Mouse (Mus musculus) midbrain, postnatal 0 days (tissue): ENCODE data around the gene Mta3. TPM values are rescaled to one million over a fixed set of nuclear protein-coding genes. Genes with fewer than 3 reads are reported as not detected.

ENCODE experiments used
- ATAC-seq: fragments of 200-750 bp; cut with Nextera tagmentation; 2 replicates; pipeline ENCODE4 v1.8.0; 2017; ENCODE audit warnings: moderate number of reproducible peaks, mild to moderate bottlenecking, moderate TSS enrichment, moderate library complexity; ENCODE audit not compliant: low FRiP score
- DNase-seq: peaks from one replicate; pipeline ENCODE4 v3.0.0-alpha.2; 2015; ENCODE audit warnings: low spot score
- H3K27ac ChIP-seq: fragments of 300-500 bp; sonication (generic); 2 replicates; pipeline ENCODE4 v1.5.1; 2014; ENCODE audit warnings: low read depth, mild to moderate bottlenecking, low read length, mixed read lengths
- H3K27me3 ChIP-seq: fragments of 300-500 bp; sonication (generic); 2 replicates; pipeline ENCODE4 v1.6.1; 2014; ENCODE audit warnings: low read length, control low read depth, mixed read lengths; ENCODE audit not compliant: insufficient read depth
- H3K36me3 ChIP-seq: fragments of 300-500 bp; sonication (generic); 2 replicates; pipeline ENCODE4 v1.6.1; 2014; ENCODE audit warnings: low read length, control low read depth, mixed read lengths; ENCODE audit not compliant: insufficient read depth
- H3K4me1 ChIP-seq: fragments of 300-500 bp; sonication (generic); 2 replicates; pipeline ENCODE4 v1.6.1; 2014; ENCODE audit warnings: mild to moderate bottlenecking, control low read depth, antibody characterized with exemption, low read length, mixed read lengths; ENCODE audit not compliant: insufficient read depth
- H3K4me2 ChIP-seq: fragments of 300-500 bp; sonication (generic); 2 replicates; pipeline ENCODE4 v1.6.1; 2014; ENCODE audit warnings: low read depth, mild to moderate bottlenecking, low read length, mixed read lengths; ENCODE audit not compliant: poor library complexity, severe bottlenecking
- H3K4me3 ChIP-seq: fragments of 300-500 bp; sonication (generic); 2 replicates; pipeline ENCODE4 v1.5.1; 2014; ENCODE audit warnings: low read depth, mild to moderate bottlenecking, low read length, moderate library complexity
- H3K9ac ChIP-seq: fragments of 300-500 bp; sonication (generic); replicated peaks from 2 replicates; pipeline ENCODE4 v1.6.1; 2014; ENCODE audit warnings: mild to moderate bottlenecking, low read length, moderate library complexity, mixed read lengths; ENCODE audit not compliant: poor library complexity, severe bottlenecking
- H3K9me3 ChIP-seq: fragments of 300-500 bp; sonication (generic); 2 replicates; pipeline ENCODE4 v1.6.1; 2016; ENCODE audit warnings: low read length, control low read depth
- CTCF ChIP-seq: IDR thresholded peaks from 2 replicates; pipeline ENCODE4 v1.5.1; 2016; ENCODE audit warnings: antibody characterized with exemption, mild to moderate bottlenecking
- WGBS: fragments of 180-500 bp; shearing (Covaris S2); extraction: QIAGEN DNeasy Blood & Tissue Kit; methylation state at CpG from one replicate; pipeline ENCODE4 v1.1.7; 2014; 5-methylcytosine and 5-hydroxymethylcytosine counted together
- polyA plus RNA-seq: library from polyadenylated mRNA; unstranded; fragments of >200 nt; fragmentation: Nextera tagmentation; extraction: Ambion mirVana; gene quantifications from 2 replicates; pipeline ENCODE4 v1.2.1, GENCODE M21; 2015
- total RNA-seq: library from RNA; depleted of rRNA; stranded (reverse); fragments of >200 nt; gene quantifications from 2 replicates; pipeline ENCODE4 v1.2.3, GENCODE M21; 2014

Mta3 gene
- total and polyA plus RNA-seq, 2 experiments from 2014 or later, result 28.9 to 43.6 TPM

- no peaks in the 10 kb centered on the region for H3K36me3 ChIP-seq
- no peak overlapping the region for H3K4me3 ChIP-seq
- H3K9me3 ChIP-seq, result no peaks in the 10 kb centered on the region
- H3K27ac ChIP-seq, result no peak overlapping the region
- 89% methylated on average over 8 of the region's 8 CpGs for whole genome bisulfite sequencing
- DNase-seq (no peak), ATAC-seq (no peak)
- TF ChIP-seq CTCF, result no peak
- H3K4me2 ChIP-seq, result no peak overlapping the region
- no peak overlapping the region for H3K9ac ChIP-seq
- H3K27me3 ChIP-seq, result no peaks in the 10 kb centered on the region
- peaks cover 7% of the 10 kb centered on the region; the same call in 1 of the 2 replicates for H3K4me1 ChIP-seq
Observed at GRCm38 (mm10) chr17:83845538-83845937, 139.6 kb downstream of the Mta3 start.

GRCm38 (mm10) chr17:83846301-83847021 is 140.5 kb downstream of the Mta3 start:
- Histone ChIP-seq H3K36me3 (no peaks in the 10 kb centered on the region), H3K27me3 (no peaks in the 10 kb centered on the region), H3K9me3 (no peaks in the 10 kb centered on the region), H3K4me2 (no peak overlapping the region), H3K4me1 (peaks cover 7% of the 10 kb centered on the region; the same call in 1 of the 2 replicates), H3K27ac (no peak overlapping the region), H3K4me3 (no peak overlapping the region), H3K9ac (no peak overlapping the region)
- WGBS, result 84% methylated on average over 21 of the region's 21 CpGs
- DNase-seq (no peak), ATAC-seq (no peak)
- TF ChIP-seq CTCF, result no peak

GRCm38 (mm10) chr17:83847100-83847499 is 141.1 kb downstream of the Mta3 start:
- Histone ChIP-seq H3K27ac (no peak overlapping the region), H3K27me3 (no peaks in the 10 kb centered on the region), H3K4me2 (no peak overlapping the region)

GRCm38 (mm10) chr17:83847815-83848214 is 141.9 kb downstream of the Mta3 start, which contains the start of gene Haao:
Haao (minus strand) TSS chr17:83847963.
- Histone ChIP-seq H3K4me3 (no peak within 1 kb of the TSS), H3K4me2 (no peak within 1 kb of the TSS), H3K27me3 (no peaks in the 10 kb centered on the region), H3K27ac (no peak within 1 kb of the TSS), H3K9me3 (no peaks in the 10 kb centered on the region), H3K4me1 (peaks cover 7% of the 10 kb centered on the region; the same call in 1 of the 2 replicates), H3K36me3 (no peaks in the 10 kb centered on the region), H3K9ac (no peak within 1 kb of the TSS)
- DNase-seq (no peak), ATAC-seq (no peak)
- WGBS, result 95% methylated on average over 3 of the region's 3 CpGs
- no peak for TF ChIP-seq CTCF

More at GRCm38 (mm10) chr17:83847100-83847499, 141.1 kb downstream of the Mta3 start:
- H3K9me3 ChIP-seq, result no peaks in the 10 kb centered on the region
- no peak for DNase-seq
- H3K4me1 ChIP-seq, result peaks cover 7% of the 10 kb centered on the region; the same call in 1 of the 2 replicates
- no peak overlapping the region for H3K9ac ChIP-seq
- no peak overlapping the region for H3K4me3 ChIP-seq
- no peak for TF ChIP-seq CTCF
- no peaks in the 10 kb centered on the region for H3K36me3 ChIP-seq
- no peak for ATAC-seq
- 89% methylated on average over 6 of the region's 6 CpGs for WGBS

- no peak for TF ChIP-seq CTCF
- 66% methylated on average over 4 of the region's 4 CpGs for WGBS
- H3K27me3 ChIP-seq, result no peaks in the 10 kb centered on the region
- ATAC-seq (no peak), DNase-seq (no peak)
- no peak overlapping the region for H3K9ac ChIP-seq
- no peak overlapping the region for H3K4me3 ChIP-seq
- H3K27ac ChIP-seq, result no peak overlapping the region
- H3K4me2 ChIP-seq, result no peak overlapping the region
- no peaks in the 10 kb centered on the region for H3K9me3 ChIP-seq
- H3K36me3 ChIP-seq, result no peaks in the 10 kb centered on the region
- peaks cover 7% of the 10 kb centered on the region; the same call in 1 of the 2 replicates for H3K4me1 ChIP-seq
Observed at GRCm38 (mm10) chr17:83848482-83848881, 142.5 kb downstream of the Mta3 start.

- Histone ChIP-seq H3K4me2 (no peak overlapping the region), H3K4me3 (no peak overlapping the region), H3K4me1 (peaks cover 7% of the 10 kb centered on the region; the same call in 1 of the 2 replicates), H3K9ac (no peak overlapping the region), H3K27ac (0 out of 2 replicates have a peak overlapping the region, but pooled peaks have one; percentile 32), H3K9me3 (no peaks in the 10 kb centered on the region), H3K27me3 (no peaks in the 10 kb centered on the region), H3K36me3 (no peaks in the 10 kb centered on the region)
- peak; percentile 41 for DNase-seq
- WGBS, result 38% methylated on average over 12 of the region's 12 CpGs
- no peak for TF ChIP-seq CTCF
- peak; percentile 62 for ATAC-seq
Observed at GRCm38 (mm10) chr17:83849081-83849675, 143.2 kb downstream of the Mta3 start.
